Mouse (Mus musculus): ENCODE data around the gene Foxd2. TPM values are rescaled to one million over a fixed set of nuclear protein-coding genes. Genes with fewer than 3 reads are reported as not detected.
A peak's percentile ranks its signal among the peaks of the same experiment; 100 is the strongest.

The Foxd2 gene
- polyA plus RNA-seq, 1 experiment, result 0.16 TPM

GRCm38 (mm10) chr4:114912705-114913593, 4.3 kb upstream of the Foxd2 start:
- TF ChIP-seq CTCF (IDR thresholded peaks at IDR 0.05; ENCODE audit: extremely low read depth, insufficient read length, insufficient replicate concordance, low read depth, low read length) (no peak), POLR2A (IDR thresholded peaks at IDR 0.05; ENCODE audit: low read depth, low read length) (no peak)

GRCm38 (mm10) chr4:114909602-114910484, 1.2 kb upstream of the Foxd2 start:
- TF ChIP-seq CTCF (IDR thresholded peaks at IDR 0.05; ENCODE audit: extremely low read depth, insufficient read length, insufficient replicate concordance, low read depth, low read length) (peak; percentile 69; the same call in 1 of the 2 replicates), POLR2A (IDR thresholded peaks at IDR 0.05; ENCODE audit: low read depth, low read length) (no peak)
- WGBS, result 12% methylated on average over 20 of the region's 20 CpGs
- Histone ChIP-seq H3K36me3 (ENCODE audit: control insufficient read depth, insufficient read depth, low read length) (no peaks in the 10 kb centered on the region), H3K27me3 (ENCODE audit: control insufficient read depth, insufficient read depth, low read length) (peaks cover 73% of the 10 kb centered on the region), H3K4me3 (ENCODE audit: low read depth, low read length) (peak overlapping the region; percentile 89), H3K4me1 (ENCODE audit: control insufficient read depth, insufficient read depth, insufficient read length, low read length) (peaks cover 8% of the 10 kb centered on the region), H3K27ac (ENCODE audit: insufficient read depth, low read depth, low read length) (no peak overlapping the region)

More at GRCm38 (mm10) chr4:114912705-114913593, 4.3 kb upstream of the Foxd2 start:
- peaks cover 4% of the 10 kb centered on the region for H3K4me1 ChIP-seq (ENCODE audit: control insufficient read depth, insufficient read depth, insufficient read length, low read length)
- H3K27me3 ChIP-seq (ENCODE audit: control insufficient read depth, insufficient read depth, low read length), result peaks cover 46% of the 10 kb centered on the region
- H3K4me3 ChIP-seq (ENCODE audit: low read depth, low read length), result no peak overlapping the region
- H3K27ac ChIP-seq (ENCODE audit: insufficient read depth, low read depth, low read length), result no peak overlapping the region
- WGBS, result 25% methylated on average over 35 of the region's 35 CpGs
- H3K36me3 ChIP-seq (ENCODE audit: control insufficient read depth, insufficient read depth, low read length), result no peaks in the 10 kb centered on the region

GRCm38 (mm10) chr4:114907951-114908828, 483 bp downstream of the Foxd2 start:
- no peak overlapping the region for H3K27ac ChIP-seq (ENCODE audit: insufficient read depth, low read depth, low read length)
- H3K36me3 ChIP-seq (ENCODE audit: control insufficient read depth, insufficient read depth, low read length), result no peaks in the 10 kb centered on the region
- H3K4me1 ChIP-seq (ENCODE audit: control insufficient read depth, insufficient read depth, insufficient read length, low read length), result peaks cover 8% of the 10 kb centered on the region
- H3K27me3 ChIP-seq (ENCODE audit: control insufficient read depth, insufficient read depth, low read length), result peaks cover 72% of the 10 kb centered on the region
- peak overlapping the region; percentile 89 for H3K4me3 ChIP-seq (ENCODE audit: low read depth, low read length)
- 1% methylated on average over 103 of the region's 103 CpGs for WGBS
- TF ChIP-seq POLR2A (IDR thresholded peaks at IDR 0.05; ENCODE audit: low read depth, low read length), result no peak

- no peak for TF ChIP-seq CTCF (IDR thresholded peaks at IDR 0.05; ENCODE audit: extremely low read depth, insufficient read length, insufficient replicate concordance, low read depth, low read length)
- Histone ChIP-seq H3K27ac (ENCODE audit: insufficient read depth, low read depth, low read length) (no peak overlapping the region), H3K36me3 (ENCODE audit: control insufficient read depth, insufficient read depth, low read length) (no peaks in the 10 kb centered on the region), H3K27me3 (ENCODE audit: control insufficient read depth, insufficient read depth, low read length) (peaks cover 72% of the 10 kb centered on the region), H3K4me3 (ENCODE audit: low read depth, low read length) (peak overlapping the region; percentile 89), H3K4me1 (ENCODE audit: control insufficient read depth, insufficient read depth, insufficient read length, low read length) (peaks cover 8% of the 10 kb centered on the region)
- 10% methylated on average over 74 of the region's 74 CpGs for WGBS
Measured at GRCm38 (mm10) chr4:114907056-114907917, 1.4 kb downstream of the Foxd2 start.

- H3K4me1 ChIP-seq (ENCODE audit: control insufficient read depth, insufficient read depth, insufficient read length, low read length), result peaks cover 10% of the 10 kb centered on the region
- TF ChIP-seq CTCF (IDR thresholded peaks at IDR 0.05; ENCODE audit: extremely low read depth, insufficient read length, insufficient replicate concordance, low read depth, low read length) (no peak), POLR2A (IDR thresholded peaks at IDR 0.05; ENCODE audit: low read depth, low read length) (no peak)
- 69% methylated on average over 10 of the region's 10 CpGs for WGBS
- no peaks in the 10 kb centered on the region for H3K36me3 ChIP-seq (ENCODE audit: control insufficient read depth, insufficient read depth, low read length)
- peaks cover 76% of the 10 kb centered on the region for H3K27me3 ChIP-seq (ENCODE audit: control insufficient read depth, insufficient read depth, low read length)
- no peak overlapping the region for H3K4me3 ChIP-seq (ENCODE audit: low read depth, low read length)
- no peak overlapping the region for H3K27ac ChIP-seq (ENCODE audit: insufficient read depth, low read depth, low read length)
Measured at GRCm38 (mm10) chr4:114905969-114906680, 2.5 kb downstream of the Foxd2 start.

All from small intestine, adult 2 months (tissue).